Mouse (Mus musculus): ENCODE results near the gene Epb41l3. TPM values are rescaled to one million over a fixed set of nuclear protein-coding genes. Genes with fewer than 3 reads are reported as not detected.

Epb41l3 gene
- total and polyA plus RNA-seq, 3 experiments, result not detected

DNA sequence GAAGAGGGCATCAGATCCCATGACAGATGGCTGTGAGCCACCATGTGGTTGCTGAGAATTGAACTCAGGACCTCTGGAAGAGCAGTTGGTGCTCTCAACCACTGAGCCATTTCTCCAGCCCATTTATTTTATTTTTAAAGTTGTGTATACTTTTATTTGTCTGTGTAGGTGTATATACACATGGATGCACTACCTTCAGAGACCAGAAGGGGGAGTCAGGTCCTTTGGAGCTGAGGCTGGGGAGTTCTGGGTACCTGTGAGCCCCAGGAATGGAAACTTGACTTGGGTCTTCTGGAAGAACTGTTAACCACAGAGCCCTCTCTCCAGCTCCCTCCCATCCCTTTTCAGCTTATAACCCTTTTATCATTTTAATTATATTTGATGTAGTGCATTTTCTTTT is 135.6 kb downstream of the Epb41l3 start:
- peak; percentile 4 for DNase-seq (ENCODE audit: low read depth, low spot score)
- Histone ChIP-seq H3K79me2 (ENCODE audit: control insufficient read depth, insufficient read depth, low read length, poor library complexity) (no peaks in the 10 kb centered on the region), H3K27me3 (ENCODE audit: control insufficient read depth in 1 of 2, insufficient read depth in 2 of 2, low read length in 2 of 2) (no peaks in the 10 kb centered on the region), H3K9ac (ENCODE audit: control insufficient read depth, low read depth, low read length, poor library complexity, severe bottlenecking) (no peak overlapping the region), H3K27ac (ENCODE audit: control insufficient read depth, low read depth, low read length) (no peak overlapping the region), H3K36me3 (ENCODE audit: control insufficient read depth in 1 of 2, insufficient read depth in 2 of 2, low read length in 2 of 2) (no peaks in the 10 kb centered on the region), H3K9me3 (replicated peaks; ENCODE audit: insufficient read depth, low read length) (no peaks in the 10 kb centered on the region), H3K4me1 (ENCODE audit: control insufficient read depth in 1 of 2, insufficient read depth in 2 of 2, low read length in 2 of 2) (no peaks in the 10 kb centered on the region), H3K4me3 (ENCODE audit: control insufficient read depth in 1 of 2, insufficient read depth in 1 of 2, low read depth in 2 of 2, low read length in 2 of 2) (no peak overlapping the region)
- TF ChIP-seq E2F4 (IDR thresholded peaks at IDR 0.05; ENCODE audit: borderline replicate concordance, low read depth, low read length), result no peak
- TF ChIP-seq MAX (IDR thresholded peaks at IDR 0.05; ENCODE audit: low read length), result no peak

DNA sequence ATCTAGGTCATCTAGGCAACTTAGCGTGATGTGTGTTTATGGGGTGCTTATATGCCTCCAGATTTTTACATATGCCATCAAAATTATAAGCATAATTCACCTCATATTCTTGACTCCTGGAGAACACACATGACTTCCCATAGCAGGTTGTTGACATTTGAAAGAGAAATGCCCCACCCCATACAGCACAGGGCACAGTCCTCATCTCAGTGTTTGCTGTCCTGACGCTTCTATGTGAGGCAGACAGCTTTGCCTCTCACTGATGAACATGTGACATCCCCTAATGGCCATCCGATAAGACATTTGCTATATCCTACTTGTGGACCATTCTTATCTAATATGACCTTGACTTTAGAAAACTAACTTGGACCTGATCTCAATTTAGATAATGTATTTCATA is 140.6 kb downstream of the Epb41l3 start:
- H3K27ac ChIP-seq (ENCODE audit: control insufficient read depth, low read depth, low read length), result no peak overlapping the region
- H3K27me3 ChIP-seq (ENCODE audit: control insufficient read depth in 1 of 2, insufficient read depth in 2 of 2, low read length in 2 of 2), result no peaks in the 10 kb centered on the region
- H3K36me3 ChIP-seq (ENCODE audit: control insufficient read depth in 1 of 2, insufficient read depth in 2 of 2, low read length in 2 of 2), result no peaks in the 10 kb centered on the region
- H3K4me1 ChIP-seq (ENCODE audit: control insufficient read depth in 1 of 2, insufficient read depth in 2 of 2, low read length in 2 of 2), result no peaks in the 10 kb centered on the region
- no peak overlapping the region for H3K4me3 ChIP-seq (ENCODE audit: control insufficient read depth in 1 of 2, insufficient read depth in 1 of 2, low read depth in 2 of 2, low read length in 2 of 2)
- no peak for DNase-seq (ENCODE audit: low read depth, low spot score)
- H3K79me2 ChIP-seq (ENCODE audit: control insufficient read depth, insufficient read depth, low read length, poor library complexity), result no peaks in the 10 kb centered on the region
- TF ChIP-seq ZMIZ1 (IDR thresholded peaks at IDR 0.05; ENCODE audit: low read depth, low read length) (no peak), GABPA (IDR thresholded peaks at IDR 0.05; ENCODE audit: low read depth, low read length) (no peak), TAL1 (IDR thresholded peaks at IDR 0.05; ENCODE audit: low read length) (no peak), EP300 (IDR thresholded peaks at IDR 0.05; ENCODE audit: low read depth in 1 of 2, low read length in 2 of 2) (no peak), TBP (IDR thresholded peaks at IDR 0.05; ENCODE audit: low read depth, low read length) (no peak), MYC (IDR thresholded peaks at IDR 0.05; ENCODE audit: low read depth, low read length) (no peak), ZNF384 (IDR thresholded peaks at IDR 0.05; ENCODE audit: low read depth, low read length) (no peak), TCF12 (IDR thresholded peaks at IDR 0.05; ENCODE audit: low read depth, low read length) (no peak), MAZ (IDR thresholded peaks at IDR 0.05; ENCODE audit: low read depth, low read length) (no peak), USF2 (IDR thresholded peaks at IDR 0.05; ENCODE audit: borderline replicate concordance in 1 of 2, insufficient read depth in 1 of 2, low read depth in 1 of 2, low read length in 2 of 2) (no peak), MAFK (IDR thresholded peaks at IDR 0.05; ENCODE audit: borderline replicate concordance, low read depth, low read length) (no peak), RCOR1 (IDR thresholded peaks at IDR 0.05; ENCODE audit: low read depth, low read length) (no peak), UBTF (IDR thresholded peaks at IDR 0.05; ENCODE audit: borderline replicate concordance, insufficient read depth, low read depth, low read length) (no peak), GATA1 (IDR thresholded peaks at IDR 0.05; ENCODE audit: low read depth, low read length) (no peak), RAD21 (IDR thresholded peaks at IDR 0.05; ENCODE audit: low read depth, low read length) (no peak), E2F4 (IDR thresholded peaks at IDR 0.05; ENCODE audit: borderline replicate concordance, low read depth, low read length) (no peak), HCFC1 (IDR thresholded peaks at IDR 0.05; ENCODE audit: low read depth, low read length) (no peak), BHLHE40 (IDR thresholded peaks at IDR 0.05; ENCODE audit: borderline replicate concordance, low read depth, low read length) (no peak), NRF1 (IDR thresholded peaks at IDR 0.05; ENCODE audit: insufficient read depth, low read depth, low read length, poor library complexity, severe bottlenecking) (no peak)
- H3K9me3 ChIP-seq (replicated peaks; ENCODE audit: insufficient read depth, low read length), result no peaks in the 10 kb centered on the region
- no peak overlapping the region for H3K9ac ChIP-seq (ENCODE audit: control insufficient read depth, low read depth, low read length, poor library complexity, severe bottlenecking)

Data from MEL (cell line).